Mouse (Mus musculus) CH12.LX (cell line): ENCODE data around the gene Zfp46.

ENCODE experiments used
- CHD2 ChIP-seq: IDR thresholded peaks from 2 replicates; pipeline ENCODE4 v1.6.1; 2011; ENCODE audit warnings: low read length, improper control_type of control experiment
- CTCF ChIP-seq, 2 experiments: IDR thresholded peaks in 1 of 2; conservative IDR thresholded peaks in 1 of 2; 2 replicates each; pipeline ENCODE4 v1.5.1; 2011 to 2012; ENCODE audit warnings: low read depth in 2 of 2, low read length in 2 of 2, improper control_type of control experiment in 1 of 2, inconsistent platforms in 1 of 2, mild to moderate bottlenecking in 1 of 2, moderate library complexity in 1 of 2
- ETS1 ChIP-seq: conservative IDR thresholded peaks from 2 replicates; pipeline ENCODE4 v1.6.1; 2012; ENCODE audit warnings: low read depth, mild to moderate bottlenecking, inconsistent platforms, low read length, improper control_type of control experiment, moderate library complexity
- HCFC1 ChIP-seq: IDR thresholded peaks from 2 replicates; pipeline ENCODE4 v1.6.1; 2012; ENCODE audit warnings: low read depth, mild to moderate bottlenecking, inconsistent platforms, low read length, improper control_type of control experiment
- IRF4 ChIP-seq: IDR thresholded peaks from 2 replicates; pipeline ENCODE4 v1.6.1; 2014; ENCODE audit warnings: low read depth, mild to moderate bottlenecking, inconsistent platforms, low read length, improper control_type of control experiment
- MAFK ChIP-seq: IDR thresholded peaks from 2 replicates; pipeline ENCODE4 v1.6.1; 2011; ENCODE audit warnings: low read length, improper control_type of control experiment; ENCODE audit not compliant: insufficient replicate concordance
- MAX ChIP-seq: IDR thresholded peaks from 2 replicates; pipeline ENCODE4 v1.6.1; 2011; ENCODE audit warnings: low read length, improper control_type of control experiment
- MYC ChIP-seq: IDR thresholded peaks from 2 replicates; pipeline ENCODE4 v1.6.1; 2011; ENCODE audit warnings: low read depth, mild to moderate bottlenecking, improper control_type of control experiment, low read length
- RAD21 ChIP-seq: IDR thresholded peaks from 2 replicates; pipeline ENCODE4 v1.6.1; 2011; ENCODE audit warnings: low read depth, mild to moderate bottlenecking, low read length, improper control_type of control experiment, moderate library complexity
- SIN3A ChIP-seq: IDR thresholded peaks from 2 replicates; pipeline ENCODE4 v1.6.1; 2012; ENCODE audit warnings: low read length, improper control_type of control experiment, inconsistent platforms
- TBP ChIP-seq: conservative IDR thresholded peaks from 2 replicates; pipeline ENCODE4 v1.6.1; 2011; ENCODE audit warnings: low read depth, low read length, improper control_type of control experiment
- ZC3H11A ChIP-seq: IDR thresholded peaks from 2 replicates; pipeline ENCODE4 v1.6.1; 2012; ENCODE audit warnings: low read depth, mild to moderate bottlenecking, inconsistent platforms, low read length, improper control_type of control experiment

GRCm38 (mm10) chr4:136249780-136250179, 34.7 kb upstream of the Zfp46 start:
- no peak for TF ChIP-seq ZC3H11A
- no peak for TF ChIP-seq MAX
- no peak for TF ChIP-seq CTCF (conservative IDR thresholded peaks at IDR 0.05 in 1 of 2, IDR thresholded peaks at IDR 0.05 in 1 of 2; ENCODE audit: low read depth in 2 of 2, low read length in 2 of 2)
- no peak for TF ChIP-seq CHD2
- TF ChIP-seq SIN3A, result no peak
- no peak for TF ChIP-seq TBP
- TF ChIP-seq RAD21, result no peak
- TF ChIP-seq MAFK, result no peak
- no peak for TF ChIP-seq HCFC1
- TF ChIP-seq MYC, result no peak
- no peak for TF ChIP-seq IRF4
- no peak for TF ChIP-seq ETS1
